Mouse (Mus musculus) cerebellum, adult 2 months (tissue): ENCODE data around the gene Ccser2.

Source experiments
- CTCF ChIP-seq: fragments of 200-500 bp; IDR thresholded peaks from 2 replicates; pipeline ENCODE4 v1.5.1; 2011; ENCODE audit warnings: low read depth, mild to moderate bottlenecking, control low read depth, low read length, moderate library complexity, borderline replicate concordance; ENCODE audit not compliant: insufficient read depth
- POLR2A ChIP-seq: fragments of 200-500 bp; IDR thresholded peaks from 2 replicates; pipeline ENCODE4 v1.6.1; 2011; ENCODE audit warnings: low read length, control low read depth, borderline replicate concordance; ENCODE audit not compliant: insufficient read depth

GRCm38 (mm10) chr14:36915203-36915602 lies 53.4 kb downstream of the Ccser2 start:
- TF ChIP-seq POLR2A (no peak), CTCF (no peak)
